Mouse (Mus musculus): Measurements from ENCODE around the gene Mrps27. TPM values are rescaled to one million over a fixed set of nuclear protein-coding genes. Genes with fewer than 3 reads are reported as not detected.

Mrps27 gene
- total RNA-seq, 2 experiments from 2014 or later = 27.5 to 29.6 TPM

- peak in 1 of 2 experiments; percentile 64 for DNase-seq (ENCODE audit: extremely low spot score in 1 of 2, low spot score in 2 of 2)
- intact Hi-C loops (cut with DNase I) = no loop called here
Measured at GRCm38 (mm10) chr13:99412477-99413080, 68.0 kb downstream of the Mrps27 start.

GRCm38 (mm10) chr13:99413481-99414351, 69.1 kb downstream of the Mrps27 start:
- DNase-seq (ENCODE audit: extremely low spot score in 1 of 2, low spot score in 2 of 2) = no peak
- intact Hi-C loops (cut with DNase I) = no loop called here

GRCm38 (mm10) chr13:99414352-99414742, 69.8 kb downstream of the Mrps27 start:
- intact Hi-C loops (cut with DNase I) = no loop called here
- DNase-seq (ENCODE audit: extremely low spot score in 1 of 2, low spot score in 2 of 2) = no peak

- intact Hi-C loops (cut with DNase I) = no loop called here
Measured at GRCm38 (mm10) chr13:99416601-99417000, 72.0 kb downstream of the Mrps27 start.

GRCm38 (mm10) chr13:99423581-99423980, 79.0 kb downstream of the Mrps27 start:
- intact Hi-C loops (cut with DNase I) = no loop called here
- DNase-seq (ENCODE audit: extremely low spot score in 1 of 2, low spot score in 2 of 2) = no peak

More at GRCm38 (mm10) chr13:99416601-99417000, 72.0 kb downstream of the Mrps27 start:
- DNase-seq (ENCODE audit: extremely low spot score in 1 of 2, low spot score in 2 of 2) = no peak

GRCm38 (mm10) chr13:99433068-99434008, 88.8 kb downstream of the Mrps27 start:
- DNase-seq (ENCODE audit: extremely low spot score in 1 of 2, low spot score in 2 of 2) = no peak
- intact Hi-C loops (cut with DNase I) = no loop called here

- DNase-seq (ENCODE audit: extremely low spot score in 1 of 2, low spot score in 2 of 2) = no peak
- intact Hi-C loops (cut with DNase I) = no loop called here
Measured at GRCm38 (mm10) chr13:99434494-99434893, 89.9 kb downstream of the Mrps27 start.

- intact Hi-C loops (cut with DNase I) = no loop called here
- no peak for DNase-seq (ENCODE audit: extremely low spot score in 1 of 2, low spot score in 2 of 2)
Measured at GRCm38 (mm10) chr13:99437051-99437450, 92.5 kb downstream of the Mrps27 start.

- intact Hi-C loops (cut with DNase I) = no loop called here
Measured at GRCm38 (mm10) chr13:99439357-99439756, 94.8 kb downstream of the Mrps27 start.

GRCm38 (mm10) chr13:99440228-99440627, 95.6 kb downstream of the Mrps27 start:
- DNase-seq (ENCODE audit: extremely low spot score in 1 of 2, low spot score in 2 of 2) = no peak
- intact Hi-C loops (cut with DNase I) = no loop called here

More at GRCm38 (mm10) chr13:99439357-99439756, 94.8 kb downstream of the Mrps27 start:
- DNase-seq (ENCODE audit: extremely low spot score in 1 of 2, low spot score in 2 of 2) = no peak

- intact Hi-C loops (cut with DNase I) = no loop called here
- no peak for DNase-seq (ENCODE audit: extremely low spot score in 1 of 2, low spot score in 2 of 2)
Measured at GRCm38 (mm10) chr13:99441700-99442433, 97.3 kb downstream of the Mrps27 start.

- no peak for DNase-seq (ENCODE audit: extremely low spot score in 1 of 2, low spot score in 2 of 2)
- intact Hi-C loops (cut with DNase I) = no loop called here
Measured at GRCm38 (mm10) chr13:99442434-99443249, 98.1 kb downstream of the Mrps27 start.

- intact Hi-C loops (cut with DNase I) = no loop called here
- DNase-seq (ENCODE audit: extremely low spot score in 1 of 2, low spot score in 2 of 2) = no peak
Measured at GRCm38 (mm10) chr13:99443484-99444175, 99.0 kb downstream of the Mrps27 start.

GRCm38 (mm10) chr13:99444431-99444871, 99.9 kb downstream of the Mrps27 start:
- DNase-seq (ENCODE audit: extremely low spot score in 1 of 2, low spot score in 2 of 2) = peak in 1 of 2 experiments; percentile 68
- intact Hi-C loops (cut with DNase I) = no loop called here

GRCm38 (mm10) chr13:99444880-99445279, 100.3 kb downstream of the Mrps27 start:
- DNase-seq (ENCODE audit: extremely low spot score in 1 of 2, low spot score in 2 of 2) = peak in 1 of 2 experiments; percentile 53
- intact Hi-C loops (cut with DNase I) = no loop called here

GRCm38 (mm10) chr13:99447002-99447401, 102.4 kb downstream of the Mrps27 start:
- intact Hi-C loops (cut with DNase I) = no loop called here

More at GRCm38 (mm10) chr13:99447002-99447401, 102.4 kb downstream of the Mrps27 start:
- no peak for DNase-seq (ENCODE audit: extremely low spot score in 1 of 2, low spot score in 2 of 2)
